28 mouse cellular contexts compared by ENCODE assay signal in genomic region chr5:35705411-35705810, GRCm38 (mm10). TPM values are rescaled to one million over a fixed set of nuclear protein-coding genes. Genes with fewer than 3 reads are reported as not detected.
"Had no signal": no experiment of that assay in that cellular context is flagged by ENCODE, and none has a peak within 500 bp of the region (broad histone marks: within the 10 kb centered on the region; RNA-seq: fewer than 3 reads in every experiment).

No protein-coding gene starts in this region.

- ATAC-seq: forebrain, embryonic 13.5 days; forebrain, embryonic 14.5 days; forebrain, embryonic 15.5 days; forebrain, embryonic 16.5 days; forebrain, postnatal 0 days had no signal

- DNase-seq: cerebellum, adult 9-10 months; cerebellum, adult 9-11 months; cerebellum, postnatal 10 days; cerebellum, postnatal 14 days; cerebellum, postnatal 25 days; cerebellum, postnatal 36 days; embryo, embryonic 11 days; forebrain, postnatal 0 days; gastrocnemius, adult 2 months; gastrocnemius, postnatal 10 days; gastrocnemius, postnatal 14 days; gastrocnemius, postnatal 25 days; gastrocnemius, postnatal 36 days; heart, adult 18-20 months; heart, adult 2 months had no signal

- H3K27me3 ChIP-seq: embryonic facial prominence, embryonic 12.5 days; embryonic facial prominence, embryonic 13.5 days; embryonic facial prominence, embryonic 15.5 days; forebrain, embryonic 13.5 days; forebrain, embryonic 15.5 days had no signal

- H3K9me3 ChIP-seq: embryonic facial prominence, embryonic 10.5 days; embryonic facial prominence, embryonic 12.5 days; embryonic facial prominence, embryonic 13.5 days; embryonic facial prominence, embryonic 15.5 days; forebrain, embryonic 10.5 days; forebrain, embryonic 12.5 days; forebrain, embryonic 13.5 days; forebrain, embryonic 15.5 days had no signal

- H3K4me1 ChIP-seq: embryonic facial prominence, embryonic 12.5 days; embryonic facial prominence, embryonic 13.5 days; forebrain, embryonic 15.5 days had no signal

- H3K9ac ChIP-seq: embryonic facial prominence, embryonic 12.5 days; embryonic facial prominence, embryonic 13.5 days; embryonic facial prominence, embryonic 15.5 days; forebrain, embryonic 12.5 days; forebrain, embryonic 13.5 days; forebrain, embryonic 15.5 days; forebrain, postnatal 0 days had no signal

- H3K36me3 ChIP-seq: embryonic facial prominence, embryonic 10.5 days; embryonic facial prominence, embryonic 12.5 days; embryonic facial prominence, embryonic 13.5 days; embryonic facial prominence, embryonic 15.5 days; forebrain, embryonic 10.5 days; forebrain, embryonic 12.5 days; forebrain, embryonic 15.5 days had no signal

- H3K27ac ChIP-seq: embryonic facial prominence, embryonic 10.5 days; embryonic facial prominence, embryonic 12.5 days; embryonic facial prominence, embryonic 13.5 days; embryonic facial prominence, embryonic 15.5 days; forebrain, embryonic 10.5 days; forebrain, embryonic 12.5 days; forebrain, embryonic 13.5 days; forebrain, embryonic 15.5 days; gastrocnemius, adult 2 months; heart, adult 2 months had no signal

- H3K4me2 ChIP-seq: embryonic facial prominence, embryonic 12.5 days; embryonic facial prominence, embryonic 13.5 days; embryonic facial prominence, embryonic 15.5 days; forebrain, embryonic 12.5 days; forebrain, embryonic 13.5 days; forebrain, embryonic 15.5 days had no signal

- H3K4me3 ChIP-seq: embryonic facial prominence, embryonic 10.5 days; embryonic facial prominence, embryonic 12.5 days; embryonic facial prominence, embryonic 13.5 days; embryonic facial prominence, embryonic 15.5 days; erythroblast, embryonic 14.5 days; forebrain, embryonic 10.5 days; forebrain, embryonic 12.5 days; forebrain, embryonic 13.5 days; forebrain, embryonic 15.5 days; gastrocnemius, adult 2 months; heart, adult 2 months had no signal

RNA-seq across cellular contexts. Expression of gene Htra3, which starts 25.8 kb away (rescaled TPM):
- total RNA-seq: common myeloid progenitor, adult 5-6 weeks; granulocyte monocyte progenitor cell, adult 5-6 weeks had no signal
- polyA plus RNA-seq: erythroblast, embryonic 14.5 days had no signal

RNA-seq across cellular contexts. Expression of gene Ablim2, which starts 52.3 kb away (rescaled TPM):
- total RNA-seq: common myeloid progenitor, adult 5-6 weeks had no signal
- polyA plus RNA-seq: erythroblast, embryonic 14.5 days; forebrain, embryonic 10.5 days had no signal
